Mouse (Mus musculus): ENCODE measurements at regions not wholly inside any gene's neighbourhood (a gene's known extent, or its start where the extent isn't known, plus 50 kb on each side); places are given as distances from the start of the nearest gene placed in this dataset.

DNA sequence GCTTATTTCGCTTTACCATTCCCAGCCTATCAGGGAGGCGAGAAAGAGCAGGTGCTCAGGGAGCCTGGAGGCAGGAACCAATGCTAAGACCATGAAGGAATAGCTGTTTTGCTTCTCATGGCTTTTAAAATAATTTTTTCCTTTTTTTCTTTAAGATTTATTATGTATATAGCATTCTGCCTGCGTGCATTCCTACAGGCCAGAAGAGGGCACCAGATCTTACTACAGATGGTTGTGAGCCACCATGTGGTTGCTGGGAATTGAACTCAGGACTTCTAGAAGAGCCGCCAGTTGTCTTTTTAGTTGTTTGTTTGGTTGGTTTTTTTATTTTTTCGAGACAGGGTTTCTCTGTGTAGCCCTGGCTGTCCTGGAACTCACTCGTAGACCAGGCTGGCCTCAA, 113.6 kb upstream of the Armc2 start:
- in situ Hi-C loops (cut with MboI, MseI), result loop anchor here in 1 of 2 experiments (10.0 kb wide), 1 partner anchor 1817 kb away; no protein-coding TSS in a partner anchor

GRCm38 (mm10) chr10:42131298-42131697, 113.1 kb upstream of the Armc2 start:
- in situ Hi-C loops (cut with MboI, MseI), result loop anchor here in 1 of 2 experiments (10.0 kb wide), 1 partner anchor 1816 kb away; no protein-coding TSS in a partner anchor

GRCm38 (mm10) chr10:42127865-42128419, 109.7 kb upstream of the Armc2 start:
- in situ Hi-C loops (cut with MboI, MseI), result no loop called here

DNA sequence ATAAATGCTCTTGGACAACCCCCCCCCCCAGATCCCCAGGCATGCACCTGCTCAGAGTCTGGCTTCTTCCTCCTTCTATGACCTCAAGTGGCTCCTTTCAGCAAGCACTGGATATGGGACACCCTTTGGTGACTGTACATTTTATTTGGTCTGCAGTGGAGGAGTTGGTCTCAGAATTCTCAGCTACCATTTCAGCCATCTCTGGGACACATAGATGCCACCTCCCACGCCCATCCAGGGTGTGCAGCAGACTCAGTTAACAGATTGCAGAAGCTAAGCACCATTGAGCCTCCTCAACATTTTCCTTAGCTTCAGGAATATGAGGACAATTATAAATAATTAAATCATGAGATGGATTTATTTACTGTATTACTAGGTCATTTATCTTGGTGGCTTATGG, 108.6 kb upstream of the Armc2 start:
- in situ Hi-C loops (cut with MboI, MseI), result no loop called here

DNA sequence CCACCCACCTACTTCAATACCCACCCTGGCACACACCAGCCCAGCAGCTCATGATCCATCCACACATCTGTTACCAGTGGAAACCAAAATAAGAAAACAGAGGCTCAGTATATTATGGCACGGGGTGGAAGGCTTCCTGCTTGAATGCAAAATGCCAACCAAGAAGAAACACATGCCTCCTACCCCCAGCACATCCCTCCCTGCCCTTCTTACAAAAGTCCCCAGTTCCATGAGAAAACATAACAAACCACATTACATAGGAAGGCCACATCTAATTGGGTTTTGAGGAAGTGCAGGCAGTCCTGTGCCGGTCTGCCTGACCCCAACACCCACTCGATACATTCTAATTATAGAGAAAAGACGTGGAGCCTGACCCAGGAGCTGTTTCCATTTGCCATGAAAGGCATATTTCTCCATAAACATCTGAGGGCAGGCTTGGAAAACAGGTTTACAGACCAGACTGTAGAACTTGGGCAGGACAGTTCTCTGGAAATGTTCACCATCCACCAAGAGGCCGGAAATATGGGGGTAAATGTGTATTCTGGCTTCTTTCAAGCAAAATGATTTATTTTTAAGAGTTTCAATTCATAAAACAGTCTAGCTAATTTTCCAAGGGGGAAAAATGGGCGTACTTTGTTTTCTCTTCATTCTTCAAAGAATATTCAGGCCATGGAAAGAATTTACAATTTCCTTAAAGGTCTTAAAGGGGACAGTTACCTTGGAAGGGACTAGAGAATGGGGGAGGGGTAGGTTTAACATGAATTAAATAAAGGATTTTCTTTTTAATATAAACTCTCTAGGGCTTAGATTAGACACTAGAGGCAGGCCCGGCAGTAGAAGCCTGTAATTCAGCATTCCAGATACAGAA, 104.8 kb upstream of the Armc2 start:
- in situ Hi-C loops (cut with MboI, MseI), result no loop called here

DNA sequence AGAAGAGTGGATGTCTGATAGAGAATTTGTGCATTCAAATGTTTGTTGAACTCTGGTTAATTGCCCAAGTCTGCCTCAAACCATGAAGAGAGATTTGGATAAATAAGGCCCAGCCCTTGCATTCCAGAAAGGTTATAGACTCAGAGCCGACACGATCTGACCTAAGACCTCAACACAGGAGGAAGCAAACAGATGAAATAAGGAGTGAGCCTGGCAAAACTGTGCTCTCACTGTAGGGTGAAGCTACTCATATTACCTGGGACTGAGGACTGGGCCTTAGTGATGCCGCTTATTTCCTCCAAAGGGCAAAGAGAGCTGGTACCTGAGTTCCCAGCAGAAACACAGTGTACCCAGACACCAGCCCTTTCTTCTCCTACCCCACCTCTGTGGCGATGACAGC, 103.7 kb upstream of the Armc2 start:
- in situ Hi-C loops (cut with MboI, MseI), result no loop called here

DNA sequence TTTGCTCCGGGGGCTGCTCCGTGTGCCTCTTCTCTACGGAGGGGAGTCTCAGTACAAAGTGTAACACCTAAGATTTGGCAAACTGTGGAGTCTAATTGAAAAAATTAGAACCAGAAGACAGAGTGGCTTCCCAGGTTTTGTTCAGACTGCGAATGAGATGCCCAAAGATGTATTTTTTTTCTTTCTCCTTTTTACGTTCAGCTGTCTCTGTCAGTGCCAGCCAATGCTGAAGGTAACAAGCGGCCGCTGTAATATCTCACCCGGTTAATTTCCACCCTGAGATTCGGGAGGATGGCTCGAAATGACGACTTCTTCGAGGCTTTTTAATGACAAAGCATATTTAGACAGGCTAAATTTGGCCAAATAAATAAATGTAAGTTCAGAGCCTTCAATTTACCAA, 101.1 kb upstream of the Armc2 start:
- in situ Hi-C loops (cut with MboI, MseI), result no loop called here

- in situ Hi-C loops (cut with MboI, MseI), result no loop called here
Observed at GRCm38 (mm10) chr10:42118361-42119188, 100.3 kb upstream of the Armc2 start.

- in situ Hi-C loops (cut with MboI, MseI), result no loop called here
Observed at GRCm38 (mm10) chr10:42117523-42117922, 99.3 kb upstream of the Armc2 start.

- in situ Hi-C loops (cut with MboI, MseI), result no loop called here
Observed at GRCm38 (mm10) chr10:42115920-42116298, 97.7 kb upstream of the Armc2 start.

- in situ Hi-C loops (cut with MboI, MseI), result no loop called here
Observed at GRCm38 (mm10) chr10:42115224-42115919, 97.1 kb upstream of the Armc2 start.

DNA sequence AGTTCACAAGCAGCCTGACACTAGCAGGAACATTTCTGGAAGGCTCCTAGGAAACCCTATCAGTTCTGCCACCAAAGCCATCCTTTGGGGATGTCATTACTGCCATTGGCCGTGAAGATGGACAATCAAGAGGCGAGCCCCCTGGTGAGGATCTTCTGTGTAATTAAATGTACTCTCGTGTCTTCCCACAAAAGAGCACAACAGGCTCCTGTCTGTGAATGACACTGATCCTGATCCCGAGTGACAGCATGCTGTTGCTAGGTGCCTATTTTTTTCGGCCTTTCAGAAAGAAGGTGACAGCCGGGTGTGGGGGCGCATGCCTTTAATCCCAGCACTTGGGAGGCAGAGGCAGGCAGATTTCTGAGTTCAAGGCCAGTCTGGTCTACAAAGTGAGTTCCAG, 92.5 kb upstream of the Armc2 start:
- in situ Hi-C loops (cut with MboI, MseI), result no loop called here

GRCm38 (mm10) chr10:42108294-42109014, 90.2 kb upstream of the Armc2 start:
- in situ Hi-C loops (cut with MboI, MseI), result no loop called here

DNA sequence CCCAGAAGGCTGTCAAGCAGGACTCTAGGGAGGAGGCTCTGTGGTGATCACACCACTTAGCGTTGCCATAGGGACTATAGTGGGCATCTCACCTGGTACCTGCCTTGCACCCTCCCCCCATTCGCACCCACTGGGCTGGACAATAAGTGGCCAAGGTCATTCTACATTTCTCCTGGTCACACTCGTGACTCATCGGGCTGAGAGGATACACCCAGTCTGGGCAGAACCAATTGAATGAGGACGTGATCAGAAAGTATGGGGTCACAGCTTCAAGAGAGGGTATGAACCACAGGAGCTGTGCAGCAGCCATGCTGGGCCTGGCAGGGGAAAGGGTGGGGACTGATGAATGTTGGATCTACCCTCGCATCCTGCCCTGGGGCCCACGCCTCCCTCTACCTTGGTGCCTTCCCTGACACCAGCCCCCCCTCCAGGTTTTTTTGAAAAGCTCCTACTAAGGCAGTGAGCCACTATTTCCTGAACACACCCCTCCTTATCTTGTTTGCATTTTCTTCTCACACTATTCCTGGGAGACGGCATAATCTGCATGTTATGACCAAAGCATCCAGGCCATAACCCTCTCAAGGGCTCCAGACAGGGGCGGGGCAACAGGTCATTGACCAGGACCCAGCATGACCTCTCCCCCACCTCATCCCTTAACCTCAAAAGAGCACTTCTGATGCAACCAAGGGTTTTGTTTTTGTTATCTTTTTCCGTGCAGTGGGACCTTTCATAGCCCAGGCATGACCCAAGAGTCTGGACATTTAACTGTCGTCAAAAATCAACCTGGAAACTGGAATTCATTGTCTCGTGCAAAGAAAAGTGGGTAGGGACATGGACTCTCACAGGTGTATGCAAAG, 89.4 kb upstream of the Armc2 start:
- in situ Hi-C loops (cut with MboI, MseI), result no loop called here

GRCm38 (mm10) chr10:42106611-42107010, 88.4 kb upstream of the Armc2 start:
- in situ Hi-C loops (cut with MboI, MseI), result no loop called here

DNA sequence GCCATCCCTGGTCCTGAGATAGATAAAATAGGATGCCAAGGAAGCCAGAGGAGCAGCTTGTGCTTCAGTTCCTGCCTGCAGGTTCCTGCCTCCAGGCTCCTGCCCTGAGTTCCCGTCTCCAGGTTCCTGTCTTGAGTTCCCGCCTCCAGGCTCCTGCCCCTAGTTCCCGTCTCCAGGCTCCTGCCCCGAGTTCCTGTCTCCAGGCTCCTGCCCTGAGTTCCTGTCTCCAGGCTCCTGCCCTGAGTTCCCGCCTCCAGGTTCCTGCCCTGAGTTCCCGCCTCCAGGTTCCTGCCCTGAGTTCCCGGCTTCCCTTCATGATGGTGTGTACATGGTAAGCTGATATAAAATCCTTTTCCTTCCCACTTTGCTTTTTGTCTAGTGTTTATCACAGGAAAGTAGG, 86.8 kb upstream of the Armc2 start:
- in situ Hi-C loops (cut with MboI, MseI), result no loop called here

DNA sequence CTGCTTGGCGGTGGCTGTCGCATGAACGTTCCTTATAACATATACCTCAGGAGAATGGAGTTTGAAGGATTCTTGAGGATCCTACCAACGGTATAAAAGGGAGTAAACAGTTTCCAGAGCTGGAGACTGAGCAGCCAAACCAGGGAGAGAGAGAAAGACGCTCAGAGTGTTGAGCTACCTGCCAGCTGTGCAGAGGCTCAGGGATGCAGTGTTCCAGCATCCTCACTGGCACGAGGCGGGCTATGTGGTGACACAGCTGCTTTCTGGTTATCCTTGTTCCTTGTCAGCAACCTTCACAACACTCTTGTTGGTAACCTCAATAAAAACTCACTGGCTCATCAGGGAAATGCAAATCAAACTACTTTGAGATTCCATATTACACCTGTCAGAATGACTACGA, 84.1 kb upstream of the Armc2 start:
- in situ Hi-C loops (cut with MboI, MseI), result no loop called here

DNA sequence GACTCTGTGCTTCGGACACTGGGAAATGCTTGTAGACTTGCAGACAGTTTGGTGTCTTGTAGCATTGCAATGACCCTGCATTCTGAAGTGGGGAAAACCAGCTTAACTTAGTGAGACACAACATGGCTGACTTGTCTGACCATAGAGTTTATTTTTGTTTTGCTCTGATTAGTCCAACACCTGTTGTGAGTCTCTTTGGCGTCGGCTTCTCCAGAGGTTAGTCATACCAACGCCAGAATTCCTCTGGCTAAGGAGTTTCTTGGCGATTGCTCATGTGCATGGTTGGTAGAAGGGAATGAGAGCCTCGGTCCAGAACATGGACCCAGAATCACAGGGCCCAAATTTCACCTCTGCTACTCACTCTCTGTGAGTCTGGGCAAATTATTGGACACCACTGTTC, 82.9 kb upstream of the Armc2 start:
- in situ Hi-C loops (cut with MboI, MseI), result no loop called here

DNA sequence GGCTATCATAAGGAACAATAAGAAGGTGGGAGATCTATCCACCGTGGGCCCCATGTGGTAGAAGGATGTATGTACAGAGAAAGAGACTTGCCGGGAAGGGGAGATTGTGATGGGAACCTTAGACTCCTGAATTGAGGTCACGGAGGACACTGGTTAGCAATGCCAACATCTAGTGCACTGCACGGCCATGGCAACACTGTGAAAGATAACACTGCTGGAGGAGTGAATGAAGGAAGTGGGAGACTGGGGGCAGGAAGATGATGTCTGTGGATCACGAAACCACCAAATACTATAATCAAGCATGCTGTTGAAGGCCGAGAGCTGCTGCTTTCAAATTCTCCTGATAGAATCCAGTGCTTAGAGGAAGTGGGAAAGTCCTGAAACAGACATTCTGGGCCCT, 78.7 kb upstream of the Armc2 start:
- in situ Hi-C loops (cut with MboI, MseI), result loop anchor here in 1 of 2 experiments (10.0 kb wide), 1 partner anchor 532 kb away; no protein-coding TSS in a partner anchor

- in situ Hi-C loops (cut with MboI, MseI), result loop anchor here in 1 of 2 experiments (10.0 kb wide), 1 partner anchor 531 kb away; no protein-coding TSS in a partner anchor
Observed at GRCm38 (mm10) chr10:42095986-42096385, 77.7 kb upstream of the Armc2 start.
